Mouse (Mus musculus) hindbrain, embryonic 16.5 days (tissue): ENCODE data around the gene Cbfa2t3. TPM values are rescaled to one million over a fixed set of nuclear protein-coding genes. Genes with fewer than 3 reads are reported as not detected.

ENCODE experiments used
- ATAC-seq: fragments of 200-750 bp; cut with Nextera tagmentation; 2 replicates; pipeline ENCODE4 v1.8.0; 2017; ENCODE audit warnings: moderate TSS enrichment, moderate library complexity
- H3K27ac ChIP-seq: fragments of 300-500 bp; sonication (generic); 2 replicates; pipeline ENCODE4 v1.5.1; 2014; ENCODE audit warnings: low read depth, mild to moderate bottlenecking, control low read depth, low read length, moderate library complexity
- H3K27me3 ChIP-seq: fragments of 300-500 bp; sonication (generic); replicated peaks from 2 replicates; pipeline ENCODE4 v1.6.1; 2014; ENCODE audit warnings: low read length; ENCODE audit not compliant: control insufficient read depth, insufficient read depth
- H3K36me3 ChIP-seq: fragments of 300-500 bp; sonication (generic); 2 replicates; pipeline ENCODE4 v1.6.1; 2014; ENCODE audit warnings: mild to moderate bottlenecking, low read length, moderate library complexity, mixed read lengths; ENCODE audit not compliant: control insufficient read depth, insufficient read depth
- H3K4me1 ChIP-seq: fragments of 300-500 bp; sonication (generic); 2 replicates; pipeline ENCODE4 v1.6.1; 2014; ENCODE audit warnings: low read depth, low read length; ENCODE audit not compliant: control insufficient read depth, insufficient read depth
- H3K4me2 ChIP-seq: fragments of 300-500 bp; sonication (generic); 2 replicates; pipeline ENCODE4 v1.6.1; 2014; ENCODE audit warnings: mild to moderate bottlenecking, low read length, control low read depth, moderate library complexity
- H3K4me3 ChIP-seq: fragments of 300-500 bp; sonication (generic); 2 replicates; pipeline ENCODE4 v1.5.1; 2014; ENCODE audit warnings: mild to moderate bottlenecking, low read length, control low read depth, moderate library complexity
- H3K9ac ChIP-seq: fragments of 300-500 bp; sonication (generic); 2 replicates; pipeline ENCODE4 v1.6.1; 2014; ENCODE audit warnings: low read depth, mild to moderate bottlenecking, control low read depth, low read length, moderate library complexity
- H3K9me3 ChIP-seq: fragments of 300-500 bp; sonication (generic); 2 replicates; pipeline ENCODE4 v1.6.1; 2014; ENCODE audit warnings: mild to moderate bottlenecking, low read length, moderate library complexity; ENCODE audit not compliant: control insufficient read depth
- WGBS: fragments of 180-500 bp; shearing (Covaris S2); extraction: QIAGEN DNeasy Blood & Tissue Kit; methylation state at CpG from one replicate; pipeline ENCODE4 v1.1.7; 2014; 5-methylcytosine and 5-hydroxymethylcytosine counted together
- polyA plus RNA-seq: library from polyadenylated mRNA; unstranded; fragments of >200 nt; fragmentation: Nextera tagmentation; extraction: Ambion mirVana; gene quantifications from 2 replicates; pipeline ENCODE4 v1.2.1, GENCODE M21; 2015

The Cbfa2t3 gene
- polyA plus RNA-seq, 1 experiment from 2014 or later: 12.6 TPM

DNA sequence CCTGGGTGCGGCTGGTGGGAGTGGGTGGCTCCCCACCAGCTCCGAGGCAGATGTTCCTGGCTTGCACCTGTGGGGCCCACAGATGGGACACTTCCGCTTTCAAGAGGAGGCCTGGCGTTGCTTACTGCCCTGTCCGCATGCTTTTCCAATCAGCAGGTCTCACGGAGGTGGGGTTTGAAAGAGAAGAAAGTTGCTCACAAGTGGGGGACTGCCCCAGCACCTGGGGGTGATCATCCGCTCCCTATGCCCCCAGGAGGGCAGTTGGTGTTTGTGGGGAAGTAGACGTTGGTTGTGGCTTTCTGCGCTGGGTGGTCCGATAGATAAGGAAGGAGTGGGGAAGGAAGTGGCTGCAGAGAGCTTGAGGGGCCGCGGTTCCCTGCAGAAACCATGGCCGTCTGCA, 1.7 kb upstream of the Cbfa2t3 start:
- no peak overlapping the region for H3K4me3 ChIP-seq
- H3K4me2 ChIP-seq: no peak overlapping the region
- WGBS: 85% methylated on average over 13 of the region's 13 CpGs
- H3K36me3 ChIP-seq: no peaks in the 10 kb centered on the region
- no peaks in the 10 kb centered on the region for H3K27me3 ChIP-seq
- no peak for ATAC-seq
- no peak overlapping the region for H3K9ac ChIP-seq
- H3K4me1 ChIP-seq: peaks cover 3% of the 10 kb centered on the region; the same call in 1 of the 2 replicates
- H3K27ac ChIP-seq: no peak overlapping the region
- H3K9me3 ChIP-seq: no peaks in the 10 kb centered on the region

DNA sequence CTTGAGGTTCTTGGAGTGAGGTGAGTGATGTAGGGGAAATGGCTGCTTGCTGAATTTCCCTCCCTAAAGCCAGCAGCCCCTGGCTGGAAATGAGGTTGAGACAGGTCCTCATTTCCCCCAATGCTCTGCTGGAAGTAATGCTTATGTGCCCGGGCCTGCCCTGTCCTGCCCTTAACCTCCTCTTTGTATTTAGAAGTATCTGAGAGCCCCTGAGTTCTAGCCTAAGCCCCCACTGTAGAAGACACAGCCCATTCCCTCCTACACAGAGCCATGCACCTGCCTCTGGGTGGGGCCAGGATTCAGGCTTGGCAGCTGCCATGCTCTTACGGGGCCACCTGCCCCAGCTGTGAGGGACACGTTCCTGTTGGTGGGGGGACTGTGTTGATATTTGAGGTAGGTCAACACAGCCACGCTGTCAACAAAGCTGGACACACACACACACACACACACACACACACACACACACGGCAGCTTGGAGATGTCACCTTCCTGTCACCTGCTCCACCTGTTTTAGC, 598 bp downstream of the Cbfa2t3 start:
- no peak for ATAC-seq
- Histone ChIP-seq H3K9ac (no peak overlapping the region), H3K36me3 (no peaks in the 10 kb centered on the region), H3K4me3 (no peak overlapping the region), H3K27ac (no peak overlapping the region), H3K27me3 (no peaks in the 10 kb centered on the region), H3K4me2 (no peak overlapping the region), H3K9me3 (no peaks in the 10 kb centered on the region), H3K4me1 (no peaks in the 10 kb centered on the region)
- WGBS: 70% methylated on average over 5 of the region's 5 CpGs

DNA sequence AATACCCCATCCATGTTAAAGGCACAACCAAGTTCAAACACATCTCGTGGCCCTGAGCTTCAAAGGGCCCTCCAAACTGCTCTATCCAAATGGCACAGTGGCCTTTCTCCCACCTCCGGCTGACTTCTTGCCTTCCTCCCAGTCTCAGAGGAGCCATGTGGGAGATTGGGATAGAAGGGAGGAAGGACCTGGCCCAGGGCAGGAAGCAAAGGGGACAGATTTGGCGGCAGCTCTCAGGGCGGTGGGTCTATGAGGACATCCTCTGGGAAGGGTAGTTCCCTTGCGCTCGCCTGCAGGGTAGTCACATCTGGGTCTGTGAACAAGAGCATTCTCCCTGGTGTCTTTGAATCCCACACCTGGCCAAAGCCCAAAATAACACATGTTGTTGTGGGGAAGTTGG, 1.3 kb downstream of the Cbfa2t3 start:
- Histone ChIP-seq H3K9me3 (no peaks in the 10 kb centered on the region), H3K27ac (no peak overlapping the region), H3K9ac (no peak overlapping the region), H3K4me3 (no peak overlapping the region), H3K4me2 (no peak overlapping the region), H3K36me3 (no peaks in the 10 kb centered on the region), H3K4me1 (no peaks in the 10 kb centered on the region), H3K27me3 (no peaks in the 10 kb centered on the region)
- no peak for ATAC-seq
- WGBS: 84% methylated on average over 6 of the region's 6 CpGs

DNA sequence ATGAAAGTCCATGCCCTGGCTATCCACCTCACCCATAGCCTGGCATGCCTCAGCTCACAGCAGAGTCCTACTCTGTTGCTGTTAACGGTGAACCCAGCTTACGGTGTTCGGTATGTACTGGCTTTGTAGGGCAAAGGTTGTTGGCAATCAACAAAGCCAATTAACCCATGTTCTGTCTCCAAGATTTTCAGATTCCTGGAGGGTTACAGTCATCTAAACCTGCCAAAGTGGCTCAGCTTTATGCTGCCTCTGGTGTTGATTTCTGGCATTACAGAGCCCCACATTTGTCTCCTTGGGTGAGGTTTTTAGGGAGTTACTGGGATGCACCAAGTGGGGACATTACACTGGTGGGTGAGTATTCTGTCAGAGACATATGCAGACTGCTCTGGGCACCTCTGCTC, 1.7 kb downstream of the Cbfa2t3 start:
- H3K4me3 ChIP-seq: no peak overlapping the region
- H3K4me2 ChIP-seq: no peak overlapping the region
- WGBS: 84% methylated on average over 3 of the region's 3 CpGs
- no peaks in the 10 kb centered on the region for H3K9me3 ChIP-seq
- no peak overlapping the region for H3K9ac ChIP-seq
- no peak overlapping the region for H3K27ac ChIP-seq
- H3K36me3 ChIP-seq: no peaks in the 10 kb centered on the region
- no peaks in the 10 kb centered on the region for H3K4me1 ChIP-seq
- no peak for ATAC-seq
- H3K27me3 ChIP-seq: no peaks in the 10 kb centered on the region

DNA sequence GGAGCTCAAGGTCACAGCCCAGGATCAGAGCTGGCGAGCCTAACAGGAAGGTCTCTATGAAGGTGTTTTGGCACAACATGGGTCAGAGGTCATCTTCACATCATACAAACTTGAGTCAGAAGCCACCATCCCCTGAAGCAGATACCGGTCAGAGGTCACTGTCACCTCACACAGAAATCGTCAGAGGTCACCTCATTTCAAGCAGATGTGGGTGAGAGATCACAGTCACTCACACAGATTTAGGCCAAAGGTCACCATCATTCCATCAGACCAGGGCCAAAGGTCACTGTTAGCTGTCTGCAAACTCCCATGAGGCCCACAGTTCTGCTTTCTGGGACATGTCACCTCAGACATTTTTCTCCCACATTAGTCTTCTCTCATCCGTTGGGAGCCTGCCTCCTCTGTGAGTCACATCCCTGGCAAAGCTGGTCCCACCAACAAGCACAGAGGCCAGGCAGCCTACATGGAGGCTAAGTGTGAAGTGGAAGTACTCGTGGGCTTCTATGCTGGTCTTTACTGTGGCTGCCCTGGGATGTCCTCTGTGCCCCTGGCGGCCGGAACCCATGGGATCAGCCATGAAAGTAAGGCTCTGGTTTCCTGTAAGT, 3.4 kb downstream of the Cbfa2t3 start:
- ATAC-seq: no peak

DNA sequence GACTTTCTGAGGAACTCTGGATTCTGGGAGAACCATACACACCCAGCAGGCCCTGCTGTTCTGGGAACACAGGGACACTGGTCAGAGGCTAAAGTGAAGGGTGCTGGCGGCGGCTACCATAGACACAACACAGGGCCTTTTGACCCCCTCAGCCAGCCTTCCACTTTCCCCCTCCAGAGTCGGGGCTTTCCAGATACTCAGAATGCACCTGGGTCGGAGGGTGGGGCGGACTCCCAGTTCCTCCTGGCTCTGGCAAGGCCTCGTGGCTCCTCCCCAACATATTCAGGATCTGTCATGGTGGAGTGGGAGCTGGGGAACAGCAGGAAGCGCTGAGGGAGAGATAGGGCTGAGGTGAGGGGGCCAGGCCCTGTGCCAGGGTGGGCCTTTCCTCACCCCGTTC, 6.8 kb downstream of the Cbfa2t3 start:
- 82% methylated on average over 8 of the region's 8 CpGs for whole genome bisulfite sequencing
- ATAC-seq: no peak
- H3K4me1 ChIP-seq: peaks cover 5% of the 10 kb centered on the region; the same call in 1 of the 2 replicates
- no peaks in the 10 kb centered on the region for H3K27me3 ChIP-seq
- H3K36me3 ChIP-seq: no peaks in the 10 kb centered on the region
- H3K4me2 ChIP-seq: no peak overlapping the region
- H3K9ac ChIP-seq: no peak overlapping the region
- H3K9me3 ChIP-seq: no peaks in the 10 kb centered on the region
- H3K4me3 ChIP-seq: no peak overlapping the region
- no peak overlapping the region for H3K27ac ChIP-seq

More for the DNA sequence above, 3.4 kb downstream of the Cbfa2t3 start:
- H3K27me3 ChIP-seq: no peaks in the 10 kb centered on the region
- H3K4me2 ChIP-seq: no peak overlapping the region
- H3K9ac ChIP-seq: no peak overlapping the region
- no peaks in the 10 kb centered on the region for H3K36me3 ChIP-seq
- H3K27ac ChIP-seq: no peak overlapping the region
- H3K9me3 ChIP-seq: no peaks in the 10 kb centered on the region
- 68% methylated on average over 7 of the region's 7 CpGs for WGBS
- H3K4me3 ChIP-seq: no peak overlapping the region
- H3K4me1 ChIP-seq: peaks cover 5% of the 10 kb centered on the region; the same call in 1 of the 2 replicates

DNA sequence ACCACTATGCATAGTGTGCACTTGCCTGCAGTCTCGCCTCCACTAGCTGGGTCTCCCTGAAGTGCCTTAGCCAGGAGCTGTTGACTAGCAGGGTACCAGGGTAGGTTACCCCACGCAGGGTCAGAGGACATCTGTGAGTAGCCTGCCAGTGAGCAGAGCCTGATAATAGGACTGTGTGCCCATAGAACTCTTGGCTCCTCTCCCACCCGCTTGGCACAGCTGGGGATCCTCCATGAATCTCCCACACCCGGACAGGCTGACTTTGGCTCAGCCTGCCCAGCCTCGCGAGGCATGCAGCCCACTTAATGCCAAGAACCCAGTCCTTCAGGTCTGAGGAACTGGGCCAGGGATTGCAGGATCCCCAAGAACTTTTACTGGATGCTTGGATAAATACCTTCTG, 7.9 kb downstream of the Cbfa2t3 start:
- no peak overlapping the region for H3K27ac ChIP-seq
- no peak; the same call in 1 of the 2 replicates for ATAC-seq
- H3K36me3 ChIP-seq: no peaks in the 10 kb centered on the region

DNA sequence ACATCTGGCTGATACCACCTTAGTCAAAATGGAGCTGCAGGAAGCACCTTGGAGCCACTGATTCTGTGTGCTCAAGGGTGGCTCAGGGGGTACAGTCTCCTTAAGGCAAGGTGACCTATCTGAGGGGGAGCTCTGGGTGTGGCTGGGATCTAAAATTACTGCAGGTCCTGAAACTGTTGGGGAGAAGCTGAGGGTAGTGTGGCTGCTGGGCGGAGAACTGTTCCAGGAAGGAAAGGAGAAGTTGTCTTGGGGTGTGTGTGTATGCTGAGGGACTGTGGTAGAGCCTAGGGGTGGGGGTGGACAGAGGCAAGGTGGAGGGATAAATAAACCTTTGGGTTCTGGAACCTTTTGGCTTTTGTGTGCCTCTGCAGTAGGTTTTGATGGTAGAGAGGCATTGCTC, 9.6 kb downstream of the Cbfa2t3 start:
- Histone ChIP-seq H3K4me2 (no peak overlapping the region), H3K27ac (no peak overlapping the region), H3K36me3 (no peaks in the 10 kb centered on the region), H3K9me3 (no peaks in the 10 kb centered on the region), H3K4me3 (no peak overlapping the region), H3K27me3 (no peaks in the 10 kb centered on the region), H3K4me1 (peaks cover 5% of the 10 kb centered on the region; the same call in 1 of the 2 replicates), H3K9ac (no peak overlapping the region)
- WGBS: 96% methylated on average over 1 of the region's 1 CpGs
- ATAC-seq: no peak

More for the DNA sequence above, 7.9 kb downstream of the Cbfa2t3 start:
- Histone ChIP-seq H3K27me3 (no peaks in the 10 kb centered on the region), H3K4me2 (no peak overlapping the region), H3K4me3 (no peak overlapping the region), H3K9ac (no peak overlapping the region), H3K9me3 (no peaks in the 10 kb centered on the region), H3K4me1 (peaks cover 5% of the 10 kb centered on the region; the same call in 1 of the 2 replicates)
- WGBS: 50% methylated on average over 6 of the region's 6 CpGs

DNA sequence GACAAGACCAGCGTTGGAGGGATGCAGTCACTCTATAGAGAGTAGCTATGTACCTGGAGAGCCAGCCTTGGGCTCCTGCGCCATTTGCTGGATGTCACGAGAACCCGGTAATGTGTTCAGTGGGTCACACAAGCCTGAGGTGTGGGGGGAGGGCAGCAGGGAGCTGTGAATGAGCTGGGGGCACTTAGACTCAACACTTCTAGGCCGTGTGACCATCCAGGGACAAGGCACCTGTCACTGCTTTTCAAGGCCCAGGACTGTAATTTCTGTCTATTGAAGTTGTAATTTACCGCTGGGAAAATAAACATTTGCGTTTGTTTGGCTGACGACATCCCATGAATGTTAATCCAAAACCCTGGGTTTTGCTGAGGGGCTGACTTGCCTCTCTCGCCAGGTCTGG, 12.0 kb downstream of the Cbfa2t3 start:
- no peak overlapping the region for H3K27ac ChIP-seq
- H3K9me3 ChIP-seq: no peaks in the 10 kb centered on the region
- ATAC-seq: no peak
- peaks cover 5% of the 10 kb centered on the region; the same call in 1 of the 2 replicates for H3K4me1 ChIP-seq
- no peaks in the 10 kb centered on the region for H3K36me3 ChIP-seq
- H3K9ac ChIP-seq: 0 out of 2 replicates have a peak overlapping the region, but pooled peaks have one; percentile 8
- no peaks in the 10 kb centered on the region for H3K27me3 ChIP-seq
- WGBS: 67% methylated on average over 9 of the region's 9 CpGs
- no peak overlapping the region for H3K4me2 ChIP-seq
- no peak overlapping the region for H3K4me3 ChIP-seq
